Comparison of ENCODE assay signal across 28 mouse cellular contexts in the genomic region with DNA sequence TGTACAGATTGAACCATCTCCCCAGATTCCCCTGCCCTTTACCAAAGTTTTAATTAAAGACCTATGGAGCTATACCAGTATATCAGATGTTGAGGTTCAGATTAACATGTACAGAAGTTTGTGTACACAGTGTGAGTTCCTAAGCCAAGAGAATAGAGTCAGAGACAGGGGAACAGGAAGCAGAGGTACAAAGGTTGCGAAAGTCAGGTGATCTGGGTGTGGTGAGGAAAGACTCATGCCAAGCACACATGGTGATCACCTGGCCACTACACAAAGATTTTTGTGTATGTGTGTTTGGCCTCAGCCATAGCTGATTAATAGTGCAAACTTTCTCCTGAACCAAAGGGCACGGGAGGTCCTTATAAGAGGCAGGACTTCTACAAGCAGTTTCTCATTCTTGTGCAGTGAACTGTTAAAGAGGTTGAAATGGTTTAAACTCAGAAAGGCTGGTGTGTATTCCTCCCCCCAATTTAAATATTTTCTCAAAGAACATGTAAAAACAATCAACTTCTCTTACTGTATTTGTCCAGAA.
DNase-seq lines count a peak whose midpoint lies in the region; ATAC-seq and TF ChIP-seq lines count a peak whose summit lies in the region.
"Had no signal": no experiment of that assay in that cellular context is flagged by ENCODE, and none has a peak within 500 bp of the region (broad histone marks: within the 10 kb centered on the region; RNA-seq: fewer than 3 reads in every experiment).

No protein-coding gene starts in this region.

- H3K36me3 ChIP-seq in intestine, postnatal 0 days (ENCODE audit: control insufficient read depth, insufficient read depth): no peaks in the 10 kb centered on the region
- H3K36me3 ChIP-seq in kidney, adult 2 months (ENCODE audit: control insufficient read depth, insufficient read depth, low read length): no peaks in the 10 kb centered on the region
- no peaks in the 10 kb centered on the region for H3K36me3 ChIP-seq in stomach, embryonic 14.5 days (ENCODE audit: control insufficient read depth, insufficient read depth, low read length)
- H3K36me3 ChIP-seq in forebrain, postnatal 0 days (ENCODE audit: insufficient read depth): no peaks in the 10 kb centered on the region
- H3K36me3 ChIP-seq: embryonic facial prominence, embryonic 13.5 days; forebrain, embryonic 10.5 days; forebrain, embryonic 15.5 days; heart, embryonic 13.5 days; limb, embryonic 13.5 days; liver, embryonic 13.5 days; midbrain, embryonic 13.5 days had no signal

- WGBS in intestine, postnatal 0 days: 66% methylated on average over 2 of the region's 2 CpGs
- 54% methylated on average over 2 of the region's 2 CpGs for WGBS in kidney, adult 2 months
- 69% methylated on average over 2 of the region's 2 CpGs for WGBS in stomach, embryonic 14.5 days
- 64% methylated on average over 2 of the region's 2 CpGs for WGBS in forebrain, postnatal 0 days

- H3K27ac ChIP-seq in intestine, postnatal 0 days (ENCODE audit: low read depth, low read length): no peak overlapping the region
- peak overlapping the region; percentile 26; the same call in 1 of the 2 replicates for H3K27ac ChIP-seq in kidney, adult 2 months (ENCODE audit: insufficient read depth, low read depth, low read length)
- no peak overlapping the region for H3K27ac ChIP-seq in stomach, embryonic 14.5 days (ENCODE audit: low read length)
- no peak overlapping the region for H3K27ac ChIP-seq in forebrain, postnatal 0 days (ENCODE audit: low read depth, low read length)
- H3K27ac ChIP-seq: embryonic facial prominence, embryonic 13.5 days; forebrain, embryonic 10.5 days; forebrain, embryonic 15.5 days; heart, embryonic 13.5 days; hindbrain, embryonic 14.5 days; layer of hippocampus, adult 2 months; left cerebral cortex, adult 2 months; limb, embryonic 13.5 days; liver, embryonic 13.5 days; macrophage; midbrain, embryonic 13.5 days had no signal

- H3K27me3 ChIP-seq in intestine, postnatal 0 days (replicated peaks; ENCODE audit: control insufficient read depth, insufficient read depth, low read length): no peaks in the 10 kb centered on the region
- no peaks in the 10 kb centered on the region for H3K27me3 ChIP-seq in kidney, adult 2 months (replicated peaks; ENCODE audit: control insufficient read depth, insufficient read depth, low read length)
- H3K27me3 ChIP-seq in stomach, embryonic 14.5 days (ENCODE audit: control insufficient read depth, insufficient read depth, low read length): no peaks in the 10 kb centered on the region
- H3K27me3 ChIP-seq in forebrain, postnatal 0 days (ENCODE audit: insufficient read depth, low read length): no peaks in the 10 kb centered on the region
- H3K27me3 ChIP-seq: embryonic facial prominence, embryonic 13.5 days; forebrain, embryonic 15.5 days; heart, embryonic 13.5 days; limb, embryonic 13.5 days; liver, embryonic 13.5 days; midbrain, embryonic 13.5 days had no signal

- no peak overlapping the region for H3K4me3 ChIP-seq in intestine, postnatal 0 days (ENCODE audit: low read depth, low read length)
- no peak overlapping the region for H3K4me3 ChIP-seq in kidney, adult 2 months (ENCODE audit: insufficient read depth, low read depth, low read length)
- no peak overlapping the region for H3K4me3 ChIP-seq in stomach, embryonic 14.5 days (ENCODE audit: low read depth, low read length)
- H3K4me3 ChIP-seq in forebrain, postnatal 0 days (ENCODE audit: low read depth, low read length): no peak overlapping the region
- H3K4me3 ChIP-seq: embryonic facial prominence, embryonic 13.5 days; forebrain, embryonic 10.5 days; forebrain, embryonic 15.5 days; heart, embryonic 13.5 days; layer of hippocampus, adult 2 months; left cerebral cortex, adult 2 months; limb, embryonic 13.5 days; liver, embryonic 13.5 days; midbrain, embryonic 13.5 days had no signal

- TF ChIP-seq CTCF in intestine, postnatal 0 days (IDR thresholded peaks at IDR 0.05; ENCODE audit: low read depth): no peak
- TF ChIP-seq CTCF in kidney, adult 2 months (conservative IDR thresholded peaks at IDR 0.05; ENCODE audit: insufficient read depth, insufficient read length, low read depth, low read length): no peak
- no peak for TF ChIP-seq CTCF in forebrain, postnatal 0 days (IDR thresholded peaks at IDR 0.05; ENCODE audit: low read depth)

- no peaks in the 10 kb centered on the region for H3K9me3 ChIP-seq in intestine, postnatal 0 days (ENCODE audit: control insufficient read depth)
- no peaks in the 10 kb centered on the region for H3K9me3 ChIP-seq in stomach, embryonic 14.5 days (ENCODE audit: control insufficient read depth, low read depth, low read length)
- H3K9me3 ChIP-seq in forebrain, postnatal 0 days (ENCODE audit: low read length): no peaks in the 10 kb centered on the region
- H3K9me3 ChIP-seq: embryonic facial prominence, embryonic 13.5 days; forebrain, embryonic 10.5 days; forebrain, embryonic 15.5 days; heart, embryonic 13.5 days; limb, embryonic 13.5 days; liver, embryonic 13.5 days; midbrain, embryonic 13.5 days had no signal

- no peaks in the 10 kb centered on the region for H3K4me1 ChIP-seq in intestine, postnatal 0 days (replicated peaks; ENCODE audit: control insufficient read depth, insufficient read depth, low read length)
- peaks cover 6% of the 10 kb centered on the region for H3K4me1 ChIP-seq in kidney, adult 2 months (ENCODE audit: control insufficient read depth, insufficient read depth, low read length)
- no peaks in the 10 kb centered on the region for H3K4me1 ChIP-seq in stomach, embryonic 14.5 days (ENCODE audit: control insufficient read depth, insufficient read depth, low read length)
- no peaks in the 10 kb centered on the region for H3K4me1 ChIP-seq in forebrain, postnatal 0 days (ENCODE audit: insufficient read depth)
- H3K4me1 ChIP-seq: embryonic facial prominence, embryonic 13.5 days; forebrain, embryonic 10.5 days; forebrain, embryonic 15.5 days; heart, embryonic 13.5 days; limb, embryonic 13.5 days; liver, embryonic 13.5 days; midbrain, embryonic 13.5 days had no signal

- peak; percentile 68 for DNase-seq in kidney, adult 2 months
- peak; percentile 16 for DNase-seq in kidney, postnatal 10 days
- no peak for DNase-seq in ovary, postnatal 10 days (ENCODE audit: low spot score)
- DNase-seq in forebrain, postnatal 0 days: no peak
- DNase-seq in thymus, postnatal 14 days: no peak
- DNase-seq: adrenal gland, postnatal 36 days; B cell, adult 2 months; cerebellum, adult 18-20 months; cerebellum, postnatal 10 days; gastrocnemius, postnatal 10 days; heart, postnatal 10 days; liver, embryonic 13.5 days; lung, adult 18-20 months; right cerebral cortex, postnatal 4 days; thymus, postnatal 36 days had no signal

- TF ChIP-seq POLR2A in kidney, adult 2 months (IDR thresholded peaks at IDR 0.05; ENCODE audit: low read depth, low read length): no peak

- peak; percentile 78 for ATAC-seq in intestine, postnatal 0 days
- peak; percentile 84 for ATAC-seq in stomach, embryonic 14.5 days (ENCODE audit: insufficient number of reproducible peaks, insufficient read depth, low FRiP score, low read depth)
- no peak for ATAC-seq in forebrain, postnatal 0 days
- ATAC-seq: forebrain, embryonic 15.5 days; lung, postnatal 0 days; midbrain, embryonic 13.5 days had no signal

- no peak overlapping the region for H3K9ac ChIP-seq in intestine, postnatal 0 days (ENCODE audit: low read depth, low read length)
- no peak overlapping the region for H3K9ac ChIP-seq in stomach, embryonic 14.5 days (replicated peaks; ENCODE audit: low read depth, low read length)
- no peak overlapping the region for H3K9ac ChIP-seq in forebrain, postnatal 0 days
- H3K9ac ChIP-seq: embryonic facial prominence, embryonic 13.5 days; forebrain, embryonic 15.5 days; heart, embryonic 13.5 days; hindbrain, embryonic 14.5 days; limb, embryonic 13.5 days; liver, embryonic 13.5 days; midbrain, embryonic 13.5 days had no signal

- H3K4me2 ChIP-seq in intestine, postnatal 0 days (replicated peaks; ENCODE audit: low read depth): no peak overlapping the region
- H3K4me2 ChIP-seq in stomach, embryonic 14.5 days (replicated peaks; ENCODE audit: low read depth, low read length): no peak overlapping the region
- no peak overlapping the region for H3K4me2 ChIP-seq in forebrain, postnatal 0 days (ENCODE audit: low read depth)
- H3K4me2 ChIP-seq: embryonic facial prominence, embryonic 13.5 days; forebrain, embryonic 15.5 days; heart, embryonic 13.5 days; hindbrain, embryonic 14.5 days; limb, embryonic 13.5 days; liver, embryonic 13.5 days; midbrain, embryonic 13.5 days had no signal

Comparison
In these comparisons a context has a peak if more than half of its experiments do, and no peak if none do; other contexts are left out.
1. DNase-seq: peak in kidney, adult 2 months (single experiment) and kidney, postnatal 10 days (single experiment); none in ovary, postnatal 10 days (single experiment), forebrain, postnatal 0 days (single experiment) and thymus, postnatal 14 days (single experiment).